Mouse (Mus musculus): ENCODE measurements at regions not wholly inside any gene's neighbourhood (a gene's known extent, or its start where the extent isn't known, plus 50 kb on each side); places are given as distances from the start of the nearest gene placed in this dataset.

GRCm38 (mm10) chr14:94691176-94691575, 800.7 kb upstream of the Pcdh9 start:
- ATAC-seq (ENCODE audit: low FRiP score, low read depth): no peak
- Histone ChIP-seq H3K27me3 (ENCODE audit: control insufficient read depth, insufficient read depth, low read length) (no peaks in the 10 kb centered on the region), H3K4me1 (ENCODE audit: control insufficient read depth, insufficient read depth, low read length) (no peaks in the 10 kb centered on the region), H3K9ac (ENCODE audit: low read depth, low read length, severe bottlenecking) (no peak overlapping the region), H3K4me3 (replicated peaks; ENCODE audit: low read length) (no peak overlapping the region), H3K4me2 (replicated peaks; ENCODE audit: low read depth, low read length, severe bottlenecking) (no peak overlapping the region), H3K9me3 (ENCODE audit: control insufficient read depth, low read length) (no peaks in the 10 kb centered on the region), H3K27ac (replicated peaks; ENCODE audit: low read depth, low read length) (no peak overlapping the region), H3K36me3 (ENCODE audit: control insufficient read depth, insufficient read depth, low read length) (no peaks in the 10 kb centered on the region)
- no peak for TF ChIP-seq POLR2A (IDR thresholded peaks at IDR 0.05; ENCODE audit: borderline replicate concordance, extremely low read depth, insufficient read depth, insufficient read length)
- WGBS: 70% methylated on average over 1 of the region's 1 CpGs
- no peak for DNase-seq (ENCODE audit: low spot score)

GRCm38 (mm10) chr14:94677716-94678115, 787.2 kb upstream of the Pcdh9 start:
- Histone ChIP-seq H3K4me3 (replicated peaks; ENCODE audit: low read length) (no peak overlapping the region), H3K27me3 (ENCODE audit: control insufficient read depth, insufficient read depth, low read length) (no peaks in the 10 kb centered on the region), H3K27ac (replicated peaks; ENCODE audit: low read depth, low read length) (no peak overlapping the region), H3K4me1 (ENCODE audit: control insufficient read depth, insufficient read depth, low read length) (no peaks in the 10 kb centered on the region), H3K4me2 (replicated peaks; ENCODE audit: low read depth, low read length, severe bottlenecking) (no peak overlapping the region), H3K9me3 (ENCODE audit: control insufficient read depth, low read length) (no peaks in the 10 kb centered on the region), H3K36me3 (ENCODE audit: control insufficient read depth, insufficient read depth, low read length) (no peaks in the 10 kb centered on the region), H3K9ac (ENCODE audit: low read depth, low read length, severe bottlenecking) (no peak overlapping the region)
- no peak for ATAC-seq (ENCODE audit: low FRiP score, low read depth)
- WGBS: 66% methylated on average over 2 of the region's 3 CpGs
- DNase-seq (ENCODE audit: low spot score): no peak
- no peak for TF ChIP-seq POLR2A (IDR thresholded peaks at IDR 0.05; ENCODE audit: borderline replicate concordance, extremely low read depth, insufficient read depth, insufficient read length)

GRCm38 (mm10) chr14:94653625-94654024, 763.1 kb upstream of the Pcdh9 start:
- ATAC-seq (ENCODE audit: low FRiP score, low read depth) (no peak), DNase-seq (ENCODE audit: low spot score) (no peak)
- WGBS: 62% methylated on average over 1 of the region's 1 CpGs

GRCm38 (mm10) chr14:94615006-94615405, 724.5 kb upstream of the Pcdh9 start:
- Histone ChIP-seq H3K27ac (replicated peaks; ENCODE audit: low read depth, low read length) (no peak overlapping the region), H3K4me1 (ENCODE audit: control insufficient read depth, insufficient read depth, low read length) (no peaks in the 10 kb centered on the region), H3K4me2 (replicated peaks; ENCODE audit: low read depth, low read length, severe bottlenecking) (no peak overlapping the region), H3K9me3 (ENCODE audit: control insufficient read depth, low read length) (no peaks in the 10 kb centered on the region), H3K4me3 (replicated peaks; ENCODE audit: low read length) (no peak overlapping the region), H3K27me3 (ENCODE audit: control insufficient read depth, insufficient read depth, low read length) (no peaks in the 10 kb centered on the region), H3K9ac (ENCODE audit: low read depth, low read length, severe bottlenecking) (no peak overlapping the region), H3K36me3 (ENCODE audit: control insufficient read depth, insufficient read depth, low read length) (no peaks in the 10 kb centered on the region)
- peak; percentile 34 for DNase-seq (ENCODE audit: low spot score)
- 0 out of 2 replicates have a peak, but pooled peaks have one; percentile 23 for ATAC-seq (ENCODE audit: low FRiP score, low read depth)
- no peak for TF ChIP-seq POLR2A (IDR thresholded peaks at IDR 0.05; ENCODE audit: borderline replicate concordance, extremely low read depth, insufficient read depth, insufficient read length)
- WGBS: 23% methylated on average over 5 of the region's 5 CpGs

More at GRCm38 (mm10) chr14:94653625-94654024, 763.1 kb upstream of the Pcdh9 start:
- Histone ChIP-seq H3K4me1 (ENCODE audit: control insufficient read depth, insufficient read depth, low read length) (no peaks in the 10 kb centered on the region), H3K36me3 (ENCODE audit: control insufficient read depth, insufficient read depth, low read length) (no peaks in the 10 kb centered on the region), H3K4me2 (replicated peaks; ENCODE audit: low read depth, low read length, severe bottlenecking) (no peak overlapping the region), H3K9ac (ENCODE audit: low read depth, low read length, severe bottlenecking) (no peak overlapping the region), H3K27ac (replicated peaks; ENCODE audit: low read depth, low read length) (no peak overlapping the region), H3K4me3 (replicated peaks; ENCODE audit: low read length) (no peak overlapping the region), H3K27me3 (ENCODE audit: control insufficient read depth, insufficient read depth, low read length) (no peaks in the 10 kb centered on the region), H3K9me3 (ENCODE audit: control insufficient read depth, low read length) (no peaks in the 10 kb centered on the region)
- TF ChIP-seq POLR2A (IDR thresholded peaks at IDR 0.05; ENCODE audit: borderline replicate concordance, extremely low read depth, insufficient read depth, insufficient read length): no peak

All from limb, embryonic 14.5 days (tissue).